Mouse (Mus musculus) splenic B cell, adult 2 months (primary cell): Measurements from ENCODE around the gene Erp27.

Experiments
- DNase-seq: peaks from one replicate; pipeline ENCODE4 v3.0.0-alpha.2; 2011; ENCODE audit warnings: low read depth, low spot score
- H3K27me3 ChIP-seq: 2 replicates; pipeline ENCODE4 v1.6.1; 2012; ENCODE audit warnings: mild to moderate bottlenecking, low read length, moderate library complexity, mixed read lengths; ENCODE audit not compliant: control insufficient read depth, poor library complexity, insufficient read depth, severe bottlenecking
- H3K36me3 ChIP-seq: 2 replicates; pipeline ENCODE4 v1.6.1; 2012; ENCODE audit warnings: mild to moderate bottlenecking, low read length, moderate library complexity, mixed read lengths; ENCODE audit not compliant: control insufficient read depth, poor library complexity, insufficient read depth, severe bottlenecking

Gene Erp27

DNA sequence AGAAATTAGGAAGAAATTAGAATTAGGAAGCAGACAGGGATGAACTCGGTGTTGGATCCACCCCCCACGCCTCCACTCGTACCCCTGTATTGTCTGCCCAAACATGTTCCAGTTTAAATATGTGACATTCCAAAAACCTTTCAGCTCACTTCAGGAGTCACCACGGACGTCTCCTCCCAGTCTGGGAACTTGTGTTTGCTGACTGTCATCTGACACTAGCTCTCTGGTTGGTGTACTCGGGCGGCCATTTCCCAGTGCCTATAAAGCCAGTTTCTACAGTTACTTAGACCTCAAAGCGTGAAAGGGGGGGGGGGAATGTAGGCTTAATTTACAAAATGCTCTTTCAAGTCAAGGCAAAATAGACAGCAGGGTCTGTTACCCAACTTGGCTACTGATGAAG lies 40.3 kb downstream of the Erp27 start:
- DNase-seq = no peak
- Histone ChIP-seq H3K27me3 (no peaks in the 10 kb centered on the region), H3K36me3 (no peaks in the 10 kb centered on the region)

DNA sequence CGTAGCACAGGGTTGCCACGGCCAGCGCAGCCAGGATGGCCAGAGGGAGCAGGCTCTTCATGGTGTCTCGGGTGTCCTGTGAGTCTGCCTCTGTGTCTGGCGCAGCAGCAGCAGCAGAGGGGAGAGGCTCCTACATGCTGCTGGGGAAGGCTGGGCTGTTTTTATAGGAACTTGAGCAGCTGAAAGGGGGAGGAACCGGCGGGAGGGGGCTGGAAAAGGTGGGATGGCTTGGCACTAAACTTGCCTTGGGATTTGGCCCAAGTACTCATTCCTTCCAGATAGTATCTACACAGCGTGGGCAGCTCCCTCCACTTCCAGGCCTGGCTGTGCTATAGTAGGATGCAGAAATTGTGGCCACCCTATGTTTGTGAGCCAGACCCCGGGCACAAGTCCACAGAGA lies 46.3 kb downstream of the Erp27 start, which contains the start of gene Mgp:
Mgp (minus strand) TSS at position 154 of the 400 bp plus-strand sequence.
- H3K27me3 ChIP-seq = no peaks in the 10 kb centered on the region
- DNase-seq = no peak
- no peaks in the 10 kb centered on the region for H3K36me3 ChIP-seq

DNA sequence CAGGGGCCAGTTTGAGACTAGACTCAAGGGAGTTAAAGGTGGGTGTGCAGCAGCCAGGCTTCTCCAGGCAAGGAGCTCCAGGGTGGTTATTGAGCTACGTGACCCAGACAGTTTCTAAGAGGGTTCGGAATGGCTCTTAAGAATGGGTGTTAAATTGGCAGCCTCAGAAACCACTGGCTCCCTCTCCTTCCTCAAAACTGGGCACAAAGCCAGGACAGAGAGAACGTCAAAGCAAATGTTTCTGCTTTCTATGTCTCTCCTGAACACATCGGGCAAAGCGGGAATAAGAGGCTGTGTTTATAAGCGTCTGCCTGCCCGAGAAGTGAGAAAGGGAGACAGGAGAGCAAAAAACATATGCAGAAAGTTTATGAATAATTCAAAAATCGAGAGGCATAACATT lies 47.4 kb downstream of the Erp27 start:
- Histone ChIP-seq H3K36me3 (no peaks in the 10 kb centered on the region), H3K27me3 (no peaks in the 10 kb centered on the region)
- no peak for DNase-seq

DNA sequence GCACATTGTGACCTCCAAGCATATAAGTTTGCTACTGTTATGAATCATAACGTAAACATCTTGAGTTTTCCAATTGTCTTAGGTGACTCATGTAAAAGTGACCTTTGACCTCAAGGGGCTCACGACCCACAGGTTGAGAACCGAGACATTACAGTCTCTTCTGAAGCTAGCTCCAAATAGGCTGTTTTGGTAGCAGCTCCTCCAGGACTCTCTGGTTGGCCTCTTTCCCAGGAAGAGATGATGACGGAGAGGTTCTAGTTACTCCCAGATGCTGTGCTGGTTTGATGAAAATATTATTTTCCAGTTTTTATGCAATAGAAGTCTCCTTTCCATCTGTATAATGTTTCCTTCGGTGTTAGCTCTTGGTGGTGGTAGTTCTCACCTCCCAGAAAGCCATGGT lies 53.1 kb downstream of the Erp27 start:
- DNase-seq = no peak
- H3K27me3 ChIP-seq = no peaks in the 10 kb centered on the region
- H3K36me3 ChIP-seq = no peaks in the 10 kb centered on the region

DNA sequence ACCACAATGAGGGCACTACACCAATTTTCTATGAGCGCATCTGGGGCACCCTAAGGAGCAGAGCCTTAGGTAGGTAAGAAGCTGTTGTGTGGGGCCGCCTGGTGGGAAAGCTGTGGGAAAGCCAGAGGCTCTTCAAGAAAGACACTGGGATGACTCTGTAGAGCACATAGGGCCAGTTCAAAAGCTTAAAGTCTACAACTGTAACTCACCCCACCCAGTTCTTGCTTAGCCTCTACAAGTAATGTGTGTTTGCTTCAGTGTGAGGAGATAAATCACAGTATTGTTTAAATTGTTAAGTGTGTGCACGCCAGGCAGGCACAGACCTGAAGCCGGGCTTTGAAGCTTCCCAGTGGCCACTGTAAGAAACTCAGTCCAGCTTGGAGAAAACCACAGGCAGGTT lies 55.8 kb downstream of the Erp27 start:
- no peak for DNase-seq
- H3K36me3 ChIP-seq = no peaks in the 10 kb centered on the region
- no peaks in the 10 kb centered on the region for H3K27me3 ChIP-seq

DNA sequence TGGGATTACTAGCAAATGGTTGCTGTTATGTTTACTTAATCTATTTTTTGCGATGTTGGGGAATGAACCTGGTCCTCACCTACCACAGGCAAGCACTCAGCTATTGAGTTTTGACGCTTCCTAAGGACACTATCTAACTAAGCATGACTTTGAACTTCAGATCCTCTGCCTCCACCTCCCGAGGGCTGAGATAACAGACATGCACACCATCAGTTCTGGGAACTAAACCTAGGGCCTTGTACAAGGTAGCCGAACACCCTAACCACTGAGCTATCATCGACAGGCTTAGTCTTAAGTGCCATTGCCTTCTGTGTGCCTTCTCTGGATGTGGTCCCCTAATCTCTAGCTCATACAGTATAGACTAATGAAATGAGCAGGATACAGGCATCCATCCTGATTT lies 56.6 kb downstream of the Erp27 start:
- H3K36me3 ChIP-seq = no peaks in the 10 kb centered on the region
- no peaks in the 10 kb centered on the region for H3K27me3 ChIP-seq
- no peak for DNase-seq

DNA sequence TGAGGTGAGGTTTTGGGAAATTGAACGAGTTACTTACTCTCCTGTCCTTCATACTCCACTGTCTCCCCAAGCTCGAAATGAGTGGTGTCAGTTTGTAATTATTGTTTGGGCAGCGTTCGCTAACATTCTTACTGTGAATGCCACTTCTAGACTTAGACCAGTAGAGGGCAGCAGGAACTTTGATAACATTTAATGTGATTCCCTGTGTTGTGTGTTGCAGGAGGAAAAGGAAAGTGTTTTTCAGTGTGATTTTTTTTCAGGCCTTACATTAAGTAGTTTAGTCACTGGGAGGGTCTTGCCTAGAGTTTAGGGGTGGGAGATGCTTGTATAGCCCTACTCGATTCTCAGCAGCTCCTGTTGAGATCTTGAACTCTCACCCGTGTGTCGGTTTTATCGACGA lies 61.0 kb downstream of the Erp27 start:
- no peaks in the 10 kb centered on the region for H3K36me3 ChIP-seq
- peak; percentile 66 for DNase-seq
- no peaks in the 10 kb centered on the region for H3K27me3 ChIP-seq

DNA sequence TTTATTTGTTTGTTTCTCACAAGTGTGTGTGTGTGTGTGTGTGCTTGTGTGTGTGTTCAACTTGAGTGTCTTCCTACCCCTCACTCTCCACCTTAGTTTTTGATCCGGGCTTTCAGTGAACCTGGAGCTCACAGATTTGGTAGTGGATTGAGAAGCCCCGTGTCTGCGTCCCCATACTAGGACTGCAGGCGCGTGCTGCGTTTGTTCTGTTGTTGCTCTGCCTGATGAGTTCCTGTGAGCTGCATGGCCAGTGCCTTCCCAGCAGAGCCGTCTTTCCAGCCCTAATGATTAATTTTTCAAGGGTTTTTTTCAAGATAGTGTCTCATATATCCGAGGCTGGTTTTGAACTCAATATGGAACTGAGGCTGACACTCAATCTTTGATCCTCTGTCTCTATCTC lies 63.6 kb downstream of the Erp27 start:
- no peak for DNase-seq
- no peaks in the 10 kb centered on the region for H3K27me3 ChIP-seq
- H3K36me3 ChIP-seq = no peaks in the 10 kb centered on the region

DNA sequence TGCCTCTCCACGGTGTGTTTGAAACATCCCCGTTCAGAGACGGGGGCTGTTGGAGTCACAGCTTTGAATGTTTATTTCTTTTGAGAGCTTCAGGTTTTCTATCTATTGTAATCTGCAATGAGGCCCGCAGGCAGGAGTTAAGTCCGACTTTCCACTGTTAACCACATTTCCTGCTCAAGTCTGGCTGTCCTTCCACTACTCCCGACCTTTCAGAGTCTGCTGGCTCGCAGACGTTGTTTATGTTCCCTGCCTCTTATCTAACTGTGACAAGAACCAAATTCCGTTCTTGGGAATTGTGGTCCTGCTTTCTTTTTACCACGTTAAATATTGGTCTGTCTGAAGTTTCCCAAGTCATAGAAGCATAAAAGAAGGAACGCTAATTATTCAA lies 64.1 kb downstream of the Erp27 start:
- no peaks in the 10 kb centered on the region for H3K27me3 ChIP-seq
- DNase-seq = no peak
- H3K36me3 ChIP-seq = no peaks in the 10 kb centered on the region
